Mouse (Mus musculus): ENCODE measurements around the gene Tmem200b.

Tmem200b gene

DNA sequence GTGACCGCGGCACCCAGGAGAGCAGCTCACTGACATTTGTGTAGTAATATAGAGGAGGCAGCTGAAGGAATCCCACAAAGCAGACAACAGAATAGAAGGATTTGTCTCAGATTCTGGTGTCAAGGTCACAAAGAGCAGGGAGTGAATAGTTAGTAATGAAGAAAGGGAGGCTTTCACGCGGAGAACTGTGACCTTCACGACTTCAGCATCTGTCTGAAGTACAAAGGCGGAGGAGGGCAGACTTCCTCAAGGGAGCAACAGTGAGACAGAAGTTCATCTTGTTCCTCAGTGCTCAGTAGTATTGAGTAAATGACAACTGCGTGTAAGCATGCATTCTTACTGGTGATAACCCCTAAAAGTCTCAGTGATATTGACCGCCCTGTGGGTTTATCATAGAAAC lies 29.1 kb downstream of the Tmem200b start:
- DNase-seq (ENCODE audit: low spot score), result peak; percentile 29

GRCm38 (mm10) chr4:131957161-131957560 lies 35.6 kb downstream of the Tmem200b start:
- no peak for DNase-seq (ENCODE audit: low spot score)

- peak; percentile 27 for DNase-seq (ENCODE audit: low spot score)
Observed at GRCm38 (mm10) chr4:131968873-131969272, 47.3 kb downstream of the Tmem200b start.

DNA sequence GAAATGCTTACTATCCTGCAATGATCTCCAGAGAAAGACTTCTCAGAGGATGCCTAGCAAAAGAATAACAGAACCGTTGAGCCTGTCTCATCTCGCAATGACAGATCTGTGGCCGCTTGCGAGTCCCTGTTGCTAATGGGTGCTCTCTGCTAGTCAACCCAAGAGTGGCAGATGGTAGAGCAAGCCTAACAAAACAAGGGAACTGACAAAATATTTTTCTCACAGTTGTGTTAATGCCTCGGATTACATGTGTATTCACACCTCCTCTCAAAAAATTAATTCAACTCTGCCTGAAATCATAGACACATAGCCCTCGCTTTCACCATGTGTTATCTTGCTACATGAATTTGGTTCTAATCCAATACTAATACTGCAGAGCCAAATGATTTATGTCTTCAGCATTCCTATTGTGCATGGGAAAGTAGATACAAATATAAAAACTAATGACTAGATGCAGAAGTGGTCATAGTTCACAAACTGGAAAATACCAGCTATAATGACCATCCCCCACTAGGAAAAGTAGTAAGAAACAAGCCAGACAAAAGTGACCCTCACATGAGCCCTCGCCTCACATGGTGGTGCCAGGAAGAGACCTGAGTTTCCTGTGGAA lies 48.8 kb downstream of the Tmem200b start:
- DNase-seq (ENCODE audit: low spot score), result no peak
